Mouse (Mus musculus): ENCODE results near the gene Eif4a1. TPM values are rescaled to one million over a fixed set of nuclear protein-coding genes. Genes with fewer than 3 reads are reported as not detected.

Eif4a1 gene
- 136 and 185 TPM in 2 replicates for polyA plus RNA-seq (2012; ENCODE audit: low replicate concordance)

DNA sequence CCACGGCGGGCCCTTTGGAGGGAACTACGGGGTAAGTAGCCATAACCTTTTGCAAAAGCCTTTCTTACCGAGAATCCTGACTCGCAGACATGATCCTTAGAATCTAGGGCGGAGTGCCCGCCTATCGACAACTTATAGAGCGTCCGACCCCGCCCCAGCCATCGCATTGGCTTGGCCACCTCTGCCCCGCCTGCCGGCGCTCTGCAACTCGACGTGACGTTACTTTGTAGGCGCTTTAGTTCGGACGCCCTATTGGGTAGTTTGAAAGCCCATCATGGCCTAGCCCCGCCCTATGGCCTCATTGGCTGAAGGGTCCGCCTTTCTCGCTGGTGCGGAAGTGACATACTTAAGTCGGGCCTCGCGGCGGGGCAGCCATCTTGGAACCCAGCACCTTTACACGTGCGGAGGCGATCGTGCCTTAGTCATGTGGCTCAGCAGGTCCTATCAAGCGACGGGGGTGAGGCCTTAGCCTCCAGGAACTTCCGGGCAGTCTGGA, at the start of gene Eif4a1:
Eif4a1 (minus strand) TSS at position 213 of the 496 bp plus-strand sequence.

DNA sequence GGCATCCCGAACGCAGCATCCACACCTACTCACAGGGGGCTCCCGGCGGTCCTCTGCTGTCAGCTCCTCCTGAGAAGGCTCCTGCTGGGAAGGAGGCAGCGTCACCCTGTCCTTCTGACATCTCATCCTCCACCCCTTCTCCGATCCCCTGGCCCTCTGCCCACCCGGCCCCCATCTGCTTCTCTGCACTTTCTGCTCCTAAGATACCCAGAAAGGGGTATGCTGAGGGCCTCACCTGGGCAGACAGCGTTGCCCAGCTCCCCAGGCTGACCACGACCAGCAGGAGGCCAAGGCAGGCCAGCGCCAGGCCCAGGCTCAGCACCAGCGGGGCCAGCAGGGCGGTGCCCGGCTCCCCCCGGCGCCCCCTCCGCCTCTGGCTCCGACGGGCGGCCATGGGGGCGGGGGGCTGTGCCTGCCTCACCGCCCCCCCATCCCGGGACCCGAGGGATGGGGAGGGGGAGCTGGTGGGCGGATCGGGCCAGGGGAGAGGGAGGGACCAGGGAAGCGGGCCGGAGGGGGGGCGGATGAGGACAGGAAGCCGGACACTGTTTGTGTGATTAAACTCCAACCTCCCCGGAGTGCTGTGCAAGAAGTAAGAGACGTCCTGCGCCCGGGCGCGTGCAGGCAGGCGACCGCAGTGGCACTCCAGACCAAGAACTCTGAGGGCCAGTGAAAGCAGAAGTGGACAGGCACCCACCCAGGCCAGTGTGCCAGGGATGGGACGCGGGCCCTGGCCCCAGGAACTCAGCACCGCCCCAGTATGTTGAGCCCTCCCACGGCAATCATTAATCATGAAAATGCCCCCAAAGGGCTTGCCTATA, 23.3 kb upstream of the Eif4a1 start, which contains the start of the genes Tnfsf12 and Tnfsfm13:
Tnfsf12 (minus strand) TSS at position 489 of the 821 bp plus-strand sequence.
Tnfsfm13 (minus strand) TSS at position 738 of the 821 bp plus-strand sequence.

DNA sequence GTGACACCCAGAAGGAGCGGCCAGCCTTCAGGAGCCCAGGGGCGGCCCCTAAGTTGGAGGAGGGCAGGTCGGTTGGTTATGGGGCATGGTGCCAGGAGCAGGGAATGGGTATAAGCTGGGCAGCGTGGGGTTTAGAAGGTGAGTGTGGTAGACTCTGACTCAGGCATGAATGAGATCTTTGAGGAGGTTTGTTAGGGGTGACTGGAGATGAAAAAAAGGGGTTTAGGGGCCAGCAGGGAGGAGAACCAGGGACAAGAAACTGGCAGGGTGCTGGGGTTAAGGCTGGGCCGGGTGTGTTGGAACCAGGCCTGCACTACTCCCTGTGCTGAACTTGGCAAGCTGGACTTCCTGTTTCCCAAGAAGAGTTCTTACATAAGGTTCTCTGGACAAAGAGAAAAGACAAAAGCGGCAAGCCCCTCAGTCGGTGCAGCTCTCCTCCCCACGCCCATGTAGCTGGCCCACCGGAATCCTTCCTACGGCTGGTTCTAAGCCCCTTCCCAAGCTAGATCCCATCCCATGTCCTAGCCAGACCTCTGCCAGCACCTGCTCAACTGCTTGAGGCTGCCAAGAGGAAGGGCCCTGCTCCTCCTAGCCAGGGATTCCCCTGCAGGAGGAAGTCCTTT, 13.4 kb upstream of the Eif4a1 start, which contains the start of gene Tnfsf13:
Tnfsf13 (minus strand) TSS at position 259 of the 623 bp plus-strand sequence.

DNA sequence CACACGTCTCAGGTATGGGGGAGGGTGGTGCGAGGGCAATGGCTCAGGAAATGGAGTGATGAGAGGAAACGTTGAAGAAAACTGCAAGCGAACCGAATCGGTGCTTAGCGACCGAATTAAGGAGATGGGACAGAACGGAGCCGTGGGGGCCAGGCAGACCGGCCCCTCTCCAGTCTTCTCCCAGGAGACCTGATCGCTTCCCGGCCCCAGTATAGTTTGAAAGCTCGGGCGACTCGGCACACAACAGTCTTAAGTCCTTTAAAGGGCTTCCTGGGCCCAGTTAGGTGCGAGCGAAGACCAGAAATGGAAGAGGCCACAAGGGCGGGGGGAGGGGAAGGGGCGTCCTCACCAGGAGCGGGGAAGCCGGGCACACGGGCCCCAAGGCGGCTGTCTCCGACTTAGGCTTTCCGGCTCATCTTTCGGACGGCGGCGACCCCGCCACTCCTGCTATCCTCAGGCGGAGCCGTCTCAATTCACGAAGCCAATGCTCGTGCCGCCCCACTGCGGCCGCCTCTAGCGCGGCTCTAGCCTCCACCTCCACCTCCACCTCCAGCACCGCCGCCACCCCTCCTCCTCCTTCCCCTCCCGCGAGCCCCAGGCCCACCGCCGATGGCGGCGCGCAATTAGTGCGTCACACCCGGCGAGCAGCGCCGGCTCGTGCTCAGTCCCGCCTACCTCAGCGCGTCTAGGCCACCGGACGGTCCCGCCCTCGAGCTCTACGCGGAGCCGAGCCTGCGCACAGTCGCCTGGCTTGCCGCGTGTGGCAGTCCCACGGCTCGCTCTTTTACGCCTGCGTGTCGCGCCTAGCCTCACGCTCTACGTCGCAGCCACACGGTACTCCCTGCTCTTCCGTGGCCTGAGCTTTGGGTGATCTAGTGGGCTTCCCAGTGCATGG, 9.3 kb upstream of the Eif4a1 start, which contains the start of gene Senp3:
Senp3 (minus strand) TSS at position 771 of the 895 bp plus-strand sequence.

DNA sequence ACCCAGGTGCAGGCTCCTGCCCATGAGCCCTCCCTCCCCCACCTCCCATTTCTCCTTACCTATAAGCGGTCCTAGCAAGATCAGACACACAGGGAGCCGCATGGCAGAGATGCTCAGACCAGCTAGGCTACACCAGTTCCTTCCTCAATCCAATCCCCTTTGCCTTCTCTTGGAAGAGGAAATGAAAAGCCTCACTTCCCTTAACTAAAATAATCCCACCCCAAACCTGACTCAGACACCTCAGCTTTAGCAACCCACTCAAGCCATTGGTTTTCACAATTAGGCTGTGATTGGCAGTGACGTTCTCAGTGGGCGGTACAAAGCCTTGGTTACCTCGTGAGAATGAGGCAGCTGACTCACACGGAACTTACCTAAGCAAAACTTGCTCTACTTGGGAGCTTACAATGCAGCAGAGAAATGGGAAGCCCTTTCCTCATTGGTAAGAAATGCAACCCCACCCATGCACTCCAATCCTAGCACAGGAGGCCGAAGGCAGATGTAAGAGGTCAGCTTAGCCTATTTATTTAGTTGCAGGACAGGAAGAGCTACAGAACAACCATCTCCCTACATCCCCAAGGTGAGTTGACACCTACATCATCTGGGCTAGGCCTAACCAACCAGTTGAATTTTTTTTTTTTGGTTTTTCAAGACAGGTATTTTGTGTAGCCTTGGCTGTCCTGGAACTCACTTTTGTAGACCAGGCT, 6.1 kb downstream of the Eif4a1 start, which contains the start of gene Cd68:
Cd68 (minus strand) TSS at position 193 of the 704 bp plus-strand sequence.

DNA sequence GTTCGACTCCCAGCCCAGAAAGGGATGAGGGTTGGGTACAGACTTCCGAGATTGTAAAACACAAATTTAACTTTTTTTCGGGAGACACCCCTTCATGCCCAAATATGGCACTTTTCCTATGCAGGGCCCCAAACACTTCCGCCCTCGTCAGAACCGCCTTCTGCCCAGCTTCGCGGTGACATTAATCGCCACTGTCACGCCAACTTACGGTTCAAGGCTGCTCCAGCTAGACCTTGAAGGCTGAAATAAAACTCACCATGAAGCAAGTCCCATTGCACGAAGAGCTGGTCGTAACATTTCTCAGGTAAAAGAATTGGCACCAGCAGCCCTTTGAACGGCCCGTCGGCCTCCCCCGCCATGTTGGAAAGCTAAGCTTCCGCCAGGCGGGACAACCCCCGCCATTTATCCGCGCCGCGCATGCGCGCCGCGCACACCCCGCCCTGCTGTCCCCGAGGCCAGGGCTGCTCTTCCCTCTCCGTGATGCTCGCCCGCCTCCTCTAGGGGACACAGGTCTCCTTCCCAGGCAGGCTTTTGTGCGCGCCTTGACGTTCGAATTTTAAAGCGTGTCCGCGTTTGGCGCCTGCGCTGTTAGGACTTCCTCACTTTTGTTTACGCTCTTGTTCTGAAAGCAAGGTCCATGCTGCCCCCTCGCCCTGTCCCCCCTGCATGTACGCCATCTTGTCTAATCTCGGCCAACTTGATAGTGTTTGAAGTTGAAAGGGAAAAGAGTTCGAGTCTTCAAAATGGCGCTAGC, 9.8 kb downstream of the Eif4a1 start, which contains the start of gene Mpdu1:
Mpdu1 (minus strand) TSS at position 430 of the 754 bp plus-strand sequence.

DNA sequence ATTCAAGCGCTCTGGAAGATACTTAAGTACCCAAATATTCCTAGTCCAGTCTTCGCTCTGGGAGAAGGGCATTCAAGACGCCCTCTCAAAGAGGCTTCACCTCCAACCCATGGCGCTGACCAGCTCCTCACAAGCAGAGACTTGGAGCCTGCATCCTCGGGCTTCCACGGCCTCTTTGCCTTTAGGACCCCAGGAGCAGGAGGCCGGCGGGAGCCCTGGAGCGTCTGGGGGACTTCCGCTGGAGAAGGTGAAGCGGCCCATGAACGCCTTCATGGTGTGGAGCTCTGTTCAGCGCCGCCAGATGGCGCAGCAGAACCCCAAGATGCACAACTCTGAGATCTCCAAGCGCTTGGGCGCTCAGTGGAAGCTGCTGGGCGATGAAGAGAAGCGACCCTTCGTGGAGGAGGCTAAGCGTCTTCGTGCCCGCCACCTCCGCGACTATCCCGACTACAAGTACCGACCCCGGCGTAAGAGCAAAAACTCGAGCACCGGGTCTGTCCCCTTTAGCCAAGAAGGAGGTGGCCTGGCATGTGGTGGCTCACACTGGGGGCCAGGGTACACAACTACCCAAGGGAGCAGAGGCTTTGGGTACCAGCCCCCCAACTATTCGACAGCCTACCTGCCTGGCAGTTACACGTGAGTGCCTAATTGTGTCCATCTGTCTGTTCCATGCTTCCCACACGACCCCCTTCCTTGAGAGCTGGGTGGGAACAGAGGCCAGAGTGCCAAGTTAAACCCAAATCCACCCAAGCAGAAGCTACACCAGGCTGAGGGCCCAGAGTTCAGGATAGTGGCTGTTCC, 16.8 kb downstream of the Eif4a1 start, which contains the start of gene Sox15:
Sox15 (plus strand) TSS at position 51 of the 801 bp plus-strand sequence.

DNA sequence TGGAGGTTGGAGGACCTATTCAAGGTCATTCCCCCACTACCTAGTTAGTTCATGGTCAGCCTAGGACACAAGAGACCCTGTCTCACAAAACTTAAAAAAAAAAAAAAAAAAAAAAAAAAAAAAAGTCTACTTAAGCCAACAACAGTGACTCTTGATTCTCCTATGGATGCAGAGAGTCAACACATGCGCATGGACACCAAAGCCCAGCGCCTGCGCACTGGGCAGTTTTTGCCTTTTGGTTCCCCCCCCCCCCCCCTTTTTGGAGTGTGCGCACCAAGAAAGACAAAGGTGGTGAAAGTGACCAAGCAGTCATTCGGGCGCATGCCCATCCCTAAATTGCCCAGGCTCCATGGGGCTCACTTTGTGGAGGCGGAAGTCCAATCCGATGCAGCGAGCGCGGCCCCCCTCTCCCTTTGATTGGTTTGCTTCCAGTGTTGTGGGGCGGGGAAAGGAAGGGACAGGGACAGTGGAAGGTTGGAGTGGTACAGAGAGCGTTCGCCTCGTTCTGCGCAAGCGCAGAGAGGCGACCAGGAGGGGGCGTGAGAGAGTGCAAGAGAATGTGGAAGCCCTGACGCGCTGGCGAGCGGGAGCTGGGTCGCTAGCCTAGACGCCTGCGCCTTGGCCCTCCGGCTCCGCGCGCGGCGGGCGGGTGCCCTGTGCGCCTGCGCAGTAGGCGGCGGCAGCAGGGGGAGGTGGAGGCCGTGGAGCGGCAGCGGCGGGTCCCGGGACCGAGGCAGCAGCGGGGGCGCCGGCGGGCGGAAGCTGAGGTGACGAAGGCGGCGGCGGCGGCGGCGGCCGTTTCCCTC, 39.7 kb downstream of the Eif4a1 start, which contains the start of gene Fxr2:
Fxr2 (plus strand) TSS at position 707 of the 806 bp plus-strand sequence.

DNA sequence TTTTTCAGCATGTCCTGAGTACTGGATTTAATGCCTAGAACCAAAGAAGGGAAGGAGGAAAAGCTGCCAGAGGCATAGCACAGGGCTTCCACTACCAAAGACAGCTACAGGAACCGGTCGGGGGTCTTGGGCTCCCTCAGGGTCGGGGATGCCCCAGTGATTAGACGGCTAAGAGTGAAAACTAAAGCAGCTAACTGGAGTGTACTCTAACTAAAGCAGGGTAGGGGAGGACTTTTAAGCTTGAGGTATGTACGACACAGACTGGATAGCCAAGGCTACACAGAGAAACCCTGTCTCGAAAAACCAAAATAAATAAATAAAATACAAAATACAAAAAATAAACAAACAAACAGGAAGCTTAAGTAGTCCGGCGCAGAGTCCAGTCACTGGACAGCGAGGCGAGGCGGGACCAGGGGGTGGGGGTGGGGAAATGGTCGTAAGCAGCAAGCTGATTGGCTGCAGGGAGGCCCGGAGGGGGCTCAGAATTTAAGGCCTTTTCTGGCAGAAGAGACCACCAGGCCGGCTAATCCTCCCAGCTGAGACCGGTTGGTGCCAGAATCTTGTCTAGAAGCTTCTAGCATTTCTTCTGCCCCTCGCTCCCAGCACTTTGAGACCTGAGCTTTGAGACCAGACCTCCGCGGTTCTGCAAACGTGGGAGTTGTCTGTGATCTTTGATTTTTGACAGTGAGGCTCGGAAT, 50.5 kb downstream of the Eif4a1 start, which contains the start of gene Sat2:
Sat2 (plus strand) TSS at position 454 of the 698 bp plus-strand sequence.

DNA sequence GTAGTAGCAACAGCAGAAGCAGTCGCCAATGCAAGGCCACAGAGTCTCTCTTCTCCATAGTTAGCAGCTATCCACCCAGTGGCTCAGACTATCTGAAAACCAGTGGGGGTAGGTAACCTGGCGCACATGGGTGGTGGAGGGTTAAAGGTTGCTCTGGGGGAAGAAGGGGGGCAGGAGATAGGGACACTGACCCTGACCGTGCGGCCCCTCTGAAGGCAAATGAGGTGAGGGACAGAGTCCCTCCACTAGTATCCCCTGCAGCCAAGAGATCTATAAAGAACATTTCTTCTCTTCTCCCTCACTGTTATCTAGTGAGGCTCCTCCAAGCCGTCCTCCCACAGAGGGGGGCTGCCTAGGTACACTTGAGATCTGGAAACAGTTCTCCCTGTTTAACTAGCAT, 54.4 kb downstream of the Eif4a1 start, which contains the start of gene Shbg:
Shbg (minus strand) TSS at position 101 of the 400 bp plus-strand sequence.

Other genes with a start within 250 kb of the Eif4a1 start
- 0.30 and 0.55 TPM in 2 replicates for gene Dnah2, start 123.3 kb downstream of the Eif4a1 start, polyA plus RNA-seq (2012; ENCODE audit: low replicate concordance)
- 0.63 and 0.73 TPM in 2 replicates for gene Efnb3, start 112.2 kb downstream of the Eif4a1 start, polyA plus RNA-seq (2012; ENCODE audit: low replicate concordance)
- gene Wrap53, start 92.2 kb downstream of the Eif4a1 start, polyA plus RNA-seq (2012; ENCODE audit: low replicate concordance), result 2.2 and 18.6 TPM in 2 replicates
- gene Trp53, start 92.1 kb downstream of the Eif4a1 start, polyA plus RNA-seq (2012; ENCODE audit: low replicate concordance), result 109 and 132 TPM in 2 replicates
- gene Atp1b2, start 66.5 kb downstream of the Eif4a1 start, polyA plus RNA-seq (2012; ENCODE audit: low replicate concordance), result 2.5 and 19.1 TPM in 2 replicates
- gene Shbg, start 54.5 kb downstream of the Eif4a1 start, polyA plus RNA-seq (2012; ENCODE audit: low replicate concordance), result not detected in 2 replicates
- gene Sat2, start 50.4 kb downstream of the Eif4a1 start, polyA plus RNA-seq (2012; ENCODE audit: low replicate concordance), result not detected in 2 replicates
- 66.7 and 112 TPM in 2 replicates for gene Fxr2, start 39.4 kb downstream of the Eif4a1 start, polyA plus RNA-seq (2012; ENCODE audit: low replicate concordance)
- gene Sox15, start 17.1 kb downstream of the Eif4a1 start, polyA plus RNA-seq (2012; ENCODE audit: low replicate concordance), result 0.34 and 0.66 TPM in 2 replicates
- gene Mpdu1, start 9.8 kb downstream of the Eif4a1 start, polyA plus RNA-seq (2012; ENCODE audit: low replicate concordance), result 30.6 and 38.5 TPM in 2 replicates
- 57.5 and 132 TPM in 2 replicates for gene Cd68, start 6.3 kb downstream of the Eif4a1 start, polyA plus RNA-seq (2012; ENCODE audit: low replicate concordance)
- gene Senp3, start 9.7 kb upstream of the Eif4a1 start, polyA plus RNA-seq (2012; ENCODE audit: low replicate concordance), result 60.8 and 121 TPM in 2 replicates
- gene Tnfsf13, start 13.4 kb upstream of the Eif4a1 start, polyA plus RNA-seq (2012; ENCODE audit: low replicate concordance), result 2.6 and 5.5 TPM in 2 replicates
- 17.2 and 26.3 TPM in 2 replicates for gene Tnfsf12, start 23.4 kb upstream of the Eif4a1 start, polyA plus RNA-seq (2012; ENCODE audit: low replicate concordance)
- gene Tnfsfm13, start 23.7 kb upstream of the Eif4a1 start, polyA plus RNA-seq (2012; ENCODE audit: low replicate concordance), result 5.4 and 13.6 TPM in 2 replicates
- 127 and 149 TPM in 2 replicates for gene Polr2a, start 86.2 kb upstream of the Eif4a1 start, polyA plus RNA-seq (2012; ENCODE audit: low replicate concordance)
- gene Slc35g3, start 89.5 kb upstream of the Eif4a1 start, polyA plus RNA-seq (2012; ENCODE audit: low replicate concordance), result not detected in 2 replicates
- 133 and 229 TPM in 2 replicates for gene Zbtb4, start 93.5 kb upstream of the Eif4a1 start, polyA plus RNA-seq (2012; ENCODE audit: low replicate concordance)
- 2.3 and 2.5 TPM in 2 replicates for gene Chrnb1, start 123.5 kb upstream of the Eif4a1 start, polyA plus RNA-seq (2012; ENCODE audit: low replicate concordance)
- gene Fgf11, start 129.4 kb upstream of the Eif4a1 start, polyA plus RNA-seq (2012; ENCODE audit: low replicate concordance), result 0.86 and 1.1 TPM in 2 replicates
- 0.17 and 0.45 TPM in 2 replicates for gene Tmem102, start 133.2 kb upstream of the Eif4a1 start, polyA plus RNA-seq (2012; ENCODE audit: low replicate concordance)
- not detected in 2 replicates for gene Gm39566, start 142.9 kb upstream of the Eif4a1 start, polyA plus RNA-seq (2012; ENCODE audit: low replicate concordance)
- gene Spem2, start 146.0 kb upstream of the Eif4a1 start, polyA plus RNA-seq (2012; ENCODE audit: low replicate concordance), result not detected in 2 replicates
- not detected in 2 replicates for gene Spem1, start 149.8 kb upstream of the Eif4a1 start, polyA plus RNA-seq (2012; ENCODE audit: low replicate concordance)
- 3.5 and 7.7 TPM in 2 replicates for gene Nlgn2, start 165.4 kb upstream of the Eif4a1 start, polyA plus RNA-seq (2012; ENCODE audit: low replicate concordance)
- gene Tmem256, start 166.1 kb upstream of the Eif4a1 start, polyA plus RNA-seq (2012; ENCODE audit: low replicate concordance), result 239 and 507 TPM in 2 replicates
- 37.9 and 61.0 TPM in 2 replicates for gene Plscr3, start 174.0 kb upstream of the Eif4a1 start, polyA plus RNA-seq (2012; ENCODE audit: low replicate concordance)
- 1.7 TPM in 1 of 2 replicates, not detected in the other for gene Tnk1, start 186.3 kb upstream of the Eif4a1 start, polyA plus RNA-seq (2012; ENCODE audit: low replicate concordance)
- not detected in 2 replicates for gene Tmem95, start 205.6 kb upstream of the Eif4a1 start, polyA plus RNA-seq (2012; ENCODE audit: low replicate concordance)
- 3.0 and 3.7 TPM in 2 replicates for gene Kctd11, start 209.0 kb upstream of the Eif4a1 start, polyA plus RNA-seq (2012; ENCODE audit: low replicate concordance)
- gene Acap1, start 223.1 kb upstream of the Eif4a1 start, polyA plus RNA-seq (2012; ENCODE audit: low replicate concordance), result 193 and 275 TPM in 2 replicates
- 1.1 and 1.5 TPM in 2 replicates for gene 2810408A11Rik, start 228.6 kb upstream of the Eif4a1 start, polyA plus RNA-seq (2012; ENCODE audit: low replicate concordance)
- gene Neurl4, start 228.6 kb upstream of the Eif4a1 start, polyA plus RNA-seq (2012; ENCODE audit: low replicate concordance), result 67.4 and 137 TPM in 2 replicates
- gene Gps2, start 241.5 kb upstream of the Eif4a1 start, polyA plus RNA-seq (2012; ENCODE audit: low replicate concordance), result 109 and 212 TPM in 2 replicates
- gene Eif5a, start 249.5 kb upstream of the Eif4a1 start, polyA plus RNA-seq (2012; ENCODE audit: low replicate concordance), result 938 and 1,043 TPM in 2 replicates

Data from hematopoietic multipotent progenitor cell, adult 10-12 weeks (in vitro differentiated cells).